Mouse (Mus musculus) heart, adult 2 months (tissue): ENCODE data around the gene Ndufv1. TPM values are rescaled to one million over a fixed set of nuclear protein-coding genes. Genes with fewer than 3 reads are reported as not detected.
"Not testable (repeated sequence)": the region's sequence is repeated elsewhere in the genome, so short reads cannot be mapped to it uniquely, and the experiment has no call there.

ENCODE experiments used
- DNase-seq, 2 experiments: peaks; one replicate each; pipeline ENCODE4 v3.0.0; 2021
- H3K27ac ChIP-seq: fragments of 200-600 bp; 2 replicates; pipeline ENCODE4 v1.8.1; 2022
- H3K27me3 ChIP-seq: fragments of 200-500 bp; 2 replicates; pipeline ENCODE4 v1.6.1; 2012; ENCODE audit warnings: mild to moderate bottlenecking, low read length, inconsistent platforms, mixed read lengths; ENCODE audit not compliant: control insufficient read depth, insufficient read depth
- H3K36me3 ChIP-seq: fragments of 200-500 bp; 2 replicates; pipeline ENCODE4 v1.6.1; 2012; ENCODE audit warnings: low read length, inconsistent platforms; ENCODE audit not compliant: control insufficient read depth, insufficient read depth
- H3K4me1 ChIP-seq: fragments of 200-500 bp; 2 replicates; pipeline ENCODE4 v1.6.1; 2011; ENCODE audit warnings: low read length; ENCODE audit not compliant: control insufficient read depth, insufficient read depth
- H3K4me3 ChIP-seq: fragments of 200-600 bp; 2 replicates; pipeline ENCODE4 v1.8.1; 2022
- H3K79me2 ChIP-seq: fragments of 200-500 bp; replicated peaks from 2 replicates; pipeline ENCODE4 v1.6.1; 2012; ENCODE audit warnings: mild to moderate bottlenecking, inconsistent platforms, low read length, moderate library complexity, mixed read lengths; ENCODE audit not compliant: control insufficient read depth, insufficient read depth
- H3K9ac ChIP-seq: fragments of 200-500 bp; 2 replicates; pipeline ENCODE4 v1.6.1; 2012; ENCODE audit warnings: low read depth, mild to moderate bottlenecking, control low read depth, inconsistent platforms, low read length, mixed read lengths
- CTCF ChIP-seq: fragments of 200-600 bp; IDR thresholded peaks from 2 replicates; pipeline ENCODE4 v1.8.1; 2022; ENCODE audit warnings: antibody characterized with exemption, mild to moderate bottlenecking, moderate library complexity
- EP300 ChIP-seq: fragments of 200-500 bp; IDR thresholded peaks from 2 replicates; pipeline ENCODE4 v1.6.1; 2011; ENCODE audit warnings: low read depth, low read length, control low read depth; ENCODE audit not compliant: insufficient read depth
- POLR2A ChIP-seq: fragments of 200-500 bp; IDR thresholded peaks from 2 replicates; pipeline ENCODE4 v1.6.1; 2011; ENCODE audit warnings: mild to moderate bottlenecking, low read depth, low read length, control low read depth; ENCODE audit not compliant: insufficient read depth
- WGBS: fragments of 180-500 bp; shearing (Covaris S2); methylation state at CpG from one replicate; pipeline ENCODE4 v1.1.7; 2018; 5-methylcytosine and 5-hydroxymethylcytosine counted together
- intact Hi-C: fragments of 180-260 bp; cut with DNase I; formaldehyde crosslinking; loops from one replicate; pipeline ENCODE4 v1.15.1; 2025
- polyA plus RNA-seq: library from polyadenylated mRNA; depleted of rRNA; stranded (reverse); fragments of >200 nt; gene quantifications from 2 replicates; pipeline ENCODE4 v1.2.3, GENCODE M21; 2012
- total RNA-seq, 2 experiments: library from RNA; stranded (reverse); gene quantifications; 2 replicates each; pipeline ENCODE4 v1.2.3; 2021

The Ndufv1 gene
- total and polyA plus RNA-seq, 3 experiments: 1,031 to 1,231 (median 1,078) TPM

DNA sequence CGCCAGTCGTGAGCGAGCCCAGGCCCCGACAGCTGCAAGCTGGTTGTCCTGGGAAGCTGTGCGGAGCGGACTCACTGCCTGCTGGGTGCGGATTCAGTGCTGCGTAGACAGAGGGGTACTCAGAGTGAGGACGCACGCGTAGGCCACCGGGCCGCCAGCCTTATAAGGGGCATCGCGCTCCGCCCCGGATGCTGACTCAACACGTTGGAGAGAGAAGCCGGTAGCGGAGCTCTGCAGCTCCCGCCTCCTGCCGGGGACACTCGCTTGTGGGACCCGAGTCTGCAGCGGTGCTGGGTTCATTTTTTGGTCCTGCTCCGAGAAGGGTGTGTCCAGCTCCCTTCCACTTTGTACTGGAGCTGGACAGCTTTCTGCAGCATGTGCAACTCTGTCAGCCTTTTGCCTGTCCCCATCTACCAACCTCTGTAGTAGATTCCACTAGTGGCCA, 25.2 kb upstream of the Ndufv1 start, which contains the start of gene Gstp1:
TSS of gene Gstp1 (minus strand) at position 198 of the 445 bp plus-strand sequence.
- Histone ChIP-seq H3K4me1 (peaks cover 4% of the 10 kb centered on the region), H3K27ac (peak within 1 kb of the TSS; percentile 80), H3K9ac (peak within 1 kb of the TSS; percentile 92), H3K4me3 (peak within 1 kb of the TSS; percentile 59), H3K27me3 (no peaks in the 10 kb centered on the region), H3K36me3 (no peaks in the 10 kb centered on the region), H3K79me2 (no peaks in the 10 kb centered on the region)
- intact Hi-C loops: no loop called here
- under 1% methylated on average over 26 of the region's 26 CpGs for WGBS
- DNase-seq: peak; percentile 92 to 93
- TF ChIP-seq POLR2A (peak; percentile 94), CTCF (peak; percentile 55), EP300 (no peak)

DNA sequence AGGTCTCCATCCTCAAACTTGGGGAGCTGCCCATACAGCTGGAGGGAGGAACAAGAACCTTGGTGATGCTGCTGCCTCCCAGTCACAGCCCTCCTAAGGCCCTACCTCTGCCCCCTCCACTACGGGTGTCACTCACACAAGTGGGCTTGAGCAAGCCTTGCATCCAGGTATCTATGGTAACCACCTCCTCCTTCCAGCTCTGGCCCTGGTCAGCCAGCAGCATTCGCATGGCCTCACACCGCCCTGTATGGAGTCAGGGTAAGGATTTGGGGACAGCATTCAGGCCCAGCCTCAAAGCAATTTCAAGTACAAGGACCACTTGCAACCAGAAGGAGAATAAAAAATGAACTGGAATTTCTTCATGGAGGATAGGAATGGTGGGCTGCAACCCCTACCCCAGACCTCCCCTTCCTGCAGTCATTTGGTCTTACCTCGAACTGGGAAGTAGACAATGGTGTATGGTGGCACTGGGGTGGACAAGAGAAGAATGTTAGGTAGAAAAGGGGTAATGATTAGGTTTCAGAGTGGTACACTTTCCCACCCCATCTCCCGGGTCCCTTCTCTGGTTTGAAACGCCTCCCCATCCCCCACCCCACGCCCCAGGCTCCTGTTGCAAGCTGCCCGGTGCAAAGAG, 24.7 kb upstream of the Ndufv1 start:
- H3K4me1 ChIP-seq, H3K36me3 ChIP-seq, DNase-seq, H3K79me2 ChIP-seq, intact Hi-C loops, H3K27me3 ChIP-seq: not testable (repeated sequence)
- H3K9ac ChIP-seq: peak overlapping the region; percentile 92
- H3K27ac ChIP-seq: peak overlapping the region; percentile 80
- H3K4me3 ChIP-seq: peak overlapping the region; percentile 59
- 28% methylated on average over 8 of the region's 8 CpGs for WGBS

DNA sequence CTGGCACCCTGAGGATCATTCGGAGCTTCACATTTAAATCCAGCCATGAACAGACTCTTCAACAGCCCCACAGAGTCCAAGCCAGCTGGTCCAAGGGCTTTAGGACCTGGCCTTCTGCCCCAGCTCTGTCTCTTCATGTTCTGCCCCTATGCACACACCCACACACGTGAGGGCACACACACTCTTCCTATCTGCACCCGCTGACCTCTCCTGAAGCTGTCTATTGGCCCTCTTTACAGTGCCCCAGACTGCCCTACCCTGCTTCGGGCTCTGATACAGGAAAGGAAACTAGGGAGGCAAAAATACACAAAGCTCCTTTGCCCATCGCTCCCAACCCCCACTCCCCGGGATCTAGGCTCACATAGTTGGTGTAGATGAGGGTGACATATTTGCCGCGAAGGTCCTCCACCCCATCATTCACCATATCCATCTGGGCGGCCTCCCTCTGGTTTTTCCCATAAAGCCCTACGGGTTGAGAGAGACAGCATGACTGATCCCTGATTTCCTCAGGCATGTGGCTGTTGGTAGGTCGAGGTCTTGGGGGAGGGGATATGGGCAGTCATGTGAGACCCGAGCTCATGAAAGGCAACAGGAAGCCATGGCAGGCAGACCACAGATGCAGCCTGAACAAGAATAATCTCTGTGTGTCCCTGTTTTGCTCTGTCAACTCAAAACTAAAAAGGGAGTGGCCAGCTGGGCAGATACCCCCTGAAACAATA, 23.9 kb upstream of the Ndufv1 start:
- intact Hi-C loops: no loop called here
- no peaks in the 10 kb centered on the region for H3K27me3 ChIP-seq
- no peak for DNase-seq
- H3K79me2 ChIP-seq: no peaks in the 10 kb centered on the region
- WGBS: 77% methylated on average over 12 of the region's 12 CpGs
- no peak overlapping the region for H3K4me3 ChIP-seq
- no peak overlapping the region for H3K9ac ChIP-seq
- peaks cover 4% of the 10 kb centered on the region for H3K4me1 ChIP-seq
- no peak overlapping the region for H3K27ac ChIP-seq
- TF ChIP-seq CTCF (no peak), EP300 (no peak), POLR2A (no peak)
- no peaks in the 10 kb centered on the region for H3K36me3 ChIP-seq

DNA sequence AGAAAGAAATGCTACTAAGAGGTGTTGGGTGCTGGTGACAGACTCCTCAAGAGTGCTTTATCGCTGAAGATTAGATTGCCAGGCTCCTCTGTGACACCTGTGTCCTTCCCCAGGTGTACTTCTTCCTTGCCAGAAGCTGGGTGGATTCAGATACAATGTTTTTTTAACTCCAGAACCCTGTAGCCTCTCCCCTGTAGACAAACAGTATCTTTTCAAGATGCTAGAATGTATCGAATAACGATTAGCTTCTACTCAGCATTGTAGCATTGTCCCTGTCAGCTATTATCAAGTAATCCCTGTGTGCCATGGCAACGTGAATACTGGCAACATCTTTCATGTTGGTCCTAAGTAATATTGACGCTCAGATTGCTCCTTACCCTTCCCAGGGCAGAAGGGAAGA, 21.1 kb upstream of the Ndufv1 start:
- H3K36me3 ChIP-seq: no peaks in the 10 kb centered on the region
- WGBS: 69% methylated on average over 5 of the region's 5 CpGs
- no peak overlapping the region for H3K4me3 ChIP-seq
- H3K27me3 ChIP-seq: no peaks in the 10 kb centered on the region
- no peak overlapping the region for H3K27ac ChIP-seq
- intact Hi-C loops: no loop called here
- H3K4me1 ChIP-seq: peaks cover 4% of the 10 kb centered on the region
- TF ChIP-seq EP300: no peak
- no peak for TF ChIP-seq CTCF
- no peak for TF ChIP-seq POLR2A
- no peaks in the 10 kb centered on the region for H3K79me2 ChIP-seq
- H3K9ac ChIP-seq: no peak overlapping the region
- DNase-seq: no peak

DNA sequence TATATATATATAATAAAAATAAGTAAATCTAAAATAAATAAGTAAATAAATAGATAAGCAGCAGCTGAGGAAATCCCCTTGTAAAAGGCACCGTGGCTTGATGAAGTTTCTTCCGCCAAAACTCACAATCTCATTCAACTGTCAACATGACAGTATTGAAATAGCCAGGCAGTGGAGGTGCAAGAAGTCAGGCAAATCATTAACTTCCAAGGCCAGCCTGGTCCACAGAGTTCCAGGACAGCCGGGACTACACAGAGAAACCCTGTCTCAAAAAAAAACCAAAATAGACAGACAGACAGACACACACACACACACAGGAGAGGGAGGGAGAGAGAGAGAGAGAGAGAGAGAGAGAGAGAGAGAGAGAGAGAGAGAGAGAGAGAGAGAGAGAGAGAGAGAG, 20.7 kb upstream of the Ndufv1 start:
- Histone ChIP-seq H3K27me3 (no peaks in the 10 kb centered on the region), H3K4me3 (no peak overlapping the region), H3K9ac (no peak overlapping the region), H3K79me2 (no peaks in the 10 kb centered on the region), H3K4me1 (peaks cover 3% of the 10 kb centered on the region), H3K27ac (no peak overlapping the region), H3K36me3 (no peaks in the 10 kb centered on the region)
- intact Hi-C loops: no loop called here
- WGBS: 54% methylated on average over 3 of the region's 3 CpGs
- DNase-seq: no peak
- TF ChIP-seq EP300 (no peak), CTCF (no peak), POLR2A (no peak)

DNA sequence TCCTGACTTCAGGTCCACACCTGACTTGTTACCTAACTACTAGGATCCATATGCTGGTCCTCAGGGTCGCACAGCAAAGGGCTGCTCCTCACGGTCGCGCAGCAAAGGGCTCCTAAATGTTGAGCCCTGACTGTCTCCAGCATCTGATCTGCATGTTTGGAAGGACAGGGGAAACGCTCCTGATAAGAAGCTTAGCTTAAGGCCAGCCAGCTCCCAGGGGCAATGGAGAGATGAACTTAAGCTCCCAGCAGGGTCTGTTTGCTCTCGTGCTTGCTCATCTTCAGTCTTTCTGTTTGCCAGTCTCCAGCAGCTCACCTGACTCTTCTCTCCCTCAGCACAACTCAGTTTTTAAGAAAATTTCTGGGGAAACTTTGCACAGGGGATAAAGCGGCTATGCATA, 20.1 kb upstream of the Ndufv1 start:
- Histone ChIP-seq H3K4me1 (peaks cover 1% of the 10 kb centered on the region; the same call in 1 of the 2 replicates), H3K9ac (no peak overlapping the region), H3K27ac (no peak overlapping the region), H3K4me3 (no peak overlapping the region), H3K36me3 (no peaks in the 10 kb centered on the region), H3K27me3 (no peaks in the 10 kb centered on the region), H3K79me2 (no peaks in the 10 kb centered on the region)
- 46% methylated on average over 7 of the region's 7 CpGs for WGBS
- TF ChIP-seq CTCF (no peak), POLR2A (no peak), EP300 (no peak)
- intact Hi-C loops: no loop called here
- no peak for DNase-seq
